In genomic region chr10:23271050-23271621, GRCm38 (mm10) we compare ENCODE assay signal across 20 mouse cellular contexts.
DNase-seq lines count a peak whose midpoint lies in the region; ATAC-seq and TF ChIP-seq lines count a peak whose summit lies in the region.
"Had no signal": no experiment of that assay in that cellular context is flagged by ENCODE, and none has a peak within 500 bp of the region (broad histone marks: within the 10 kb centered on the region; RNA-seq: fewer than 3 reads in every experiment).

No protein-coding gene starts in this region.

- H3K4me3 ChIP-seq in hindbrain, embryonic 11.5 days (ENCODE audit: low read depth, low read length), result no peak overlapping the region
- no peak overlapping the region for H3K4me3 ChIP-seq in hindbrain, postnatal 0 days (ENCODE audit: low read length)
- H3K4me3 ChIP-seq in hindbrain, embryonic 13.5 days, result no peak overlapping the region
- H3K4me3 ChIP-seq in hindbrain, embryonic 15.5 days, result no peak overlapping the region
- H3K4me3 ChIP-seq in neural tube, embryonic 13.5 days, result no peak overlapping the region
- H3K4me3 ChIP-seq in layer of hippocampus, adult 2 months, result no peak overlapping the region
- H3K4me3 ChIP-seq: heart, adult 2 months; limb, embryonic 13.5 days; liver, embryonic 13.5 days had no signal

- DNase-seq in hindbrain, embryonic 11.5 days (ENCODE audit: low spot score), result peak; percentile 23
- no peak for DNase-seq in hindbrain, postnatal 0 days (ENCODE audit: low spot score)
- DNase-seq in layer of hippocampus, adult 2 months (ENCODE audit: low spot score in 2 of 2), result no peak
- DNase-seq in spleen, postnatal 36 days (ENCODE audit: low spot score in 2 of 2), result no peak
- DNase-seq: adrenal gland, adult 2 months; cerebellum, adult 9-10 months; gastrocnemius, postnatal 25 days; heart, adult 2 months; heart, postnatal 36 days; kidney, postnatal 4 days; liver, embryonic 13.5 days; lung, embryonic 14.5 days; lung, postnatal 36 days; right cerebral cortex, postnatal 4 days had no signal

- H3K9me3 ChIP-seq in hindbrain, embryonic 11.5 days (ENCODE audit: control insufficient read depth, low read length), result no peaks in the 10 kb centered on the region
- no peaks in the 10 kb centered on the region for H3K9me3 ChIP-seq in hindbrain, postnatal 0 days (ENCODE audit: low read length)
- H3K9me3 ChIP-seq in hindbrain, embryonic 13.5 days, result no peaks in the 10 kb centered on the region
- no peaks in the 10 kb centered on the region for H3K9me3 ChIP-seq in hindbrain, embryonic 15.5 days
- no peaks in the 10 kb centered on the region for H3K9me3 ChIP-seq in neural tube, embryonic 13.5 days
- H3K9me3 ChIP-seq: limb, embryonic 13.5 days had no signal

- H3K27ac ChIP-seq in hindbrain, embryonic 11.5 days (ENCODE audit: low read depth, low read length), result 0 out of 2 replicates have a peak overlapping the region, but pooled peaks have one; percentile 33
- no peak overlapping the region for H3K27ac ChIP-seq in hindbrain, postnatal 0 days
- no peak overlapping the region for H3K27ac ChIP-seq in hindbrain, embryonic 13.5 days
- H3K27ac ChIP-seq in hindbrain, embryonic 15.5 days (replicated peaks), result no peak overlapping the region
- no peak overlapping the region for H3K27ac ChIP-seq in neural tube, embryonic 13.5 days (replicated peaks)
- H3K27ac ChIP-seq in layer of hippocampus, adult 2 months, result no peak overlapping the region
- H3K27ac ChIP-seq: heart, adult 2 months; limb, embryonic 13.5 days; liver, embryonic 13.5 days; stomach, postnatal 0 days had no signal

- no peak overlapping the region for H3K4me2 ChIP-seq in hindbrain, embryonic 11.5 days (replicated peaks; ENCODE audit: low read depth, low read length)
- no peak overlapping the region for H3K4me2 ChIP-seq in hindbrain, postnatal 0 days (ENCODE audit: low read depth, low read length)
- H3K4me2 ChIP-seq in hindbrain, embryonic 13.5 days, result no peak overlapping the region
- no peak overlapping the region for H3K4me2 ChIP-seq in hindbrain, embryonic 15.5 days
- H3K4me2 ChIP-seq in neural tube, embryonic 13.5 days, result no peak overlapping the region
- H3K4me2 ChIP-seq: limb, embryonic 13.5 days; liver, embryonic 13.5 days; lung, embryonic 14.5 days had no signal

- TF ChIP-seq CTCF in hindbrain, postnatal 0 days (IDR thresholded peaks at IDR 0.05; ENCODE audit: low read depth), result no peak
- TF ChIP-seq CTCF in layer of hippocampus, adult 2 months (conservative IDR thresholded peaks at IDR 0.05), result no peak

- 55% methylated on average over 9 of the region's 9 CpGs for WGBS in hindbrain, embryonic 11.5 days
- WGBS in hindbrain, postnatal 0 days, result 42% methylated on average over 9 of the region's 9 CpGs
- 46% methylated on average over 9 of the region's 9 CpGs for WGBS in hindbrain, embryonic 13.5 days
- WGBS in hindbrain, embryonic 15.5 days, result 38% methylated on average over 9 of the region's 9 CpGs
- 43% methylated on average over 9 of the region's 9 CpGs for WGBS in neural tube, embryonic 13.5 days

- ATAC-seq in hindbrain, embryonic 11.5 days (ENCODE audit: low FRiP score), result peak; percentile 87
- ATAC-seq in hindbrain, postnatal 0 days, result no peak
- ATAC-seq in hindbrain, embryonic 13.5 days (ENCODE audit: low FRiP score), result peak; percentile 78
- peak; percentile 66; the same call in 1 of the 2 replicates for ATAC-seq in hindbrain, embryonic 15.5 days (ENCODE audit: low FRiP score, low read depth)
- ATAC-seq in neural tube, embryonic 13.5 days (ENCODE audit: low read depth), result peak; percentile 76
- ATAC-seq: intestine, embryonic 16.5 days had no signal

- no peaks in the 10 kb centered on the region for H3K36me3 ChIP-seq in hindbrain, embryonic 11.5 days (ENCODE audit: control insufficient read depth, insufficient read depth, low read length)
- H3K36me3 ChIP-seq in hindbrain, postnatal 0 days (ENCODE audit: insufficient read depth, low read length), result no peaks in the 10 kb centered on the region
- H3K36me3 ChIP-seq in hindbrain, embryonic 13.5 days, result no peaks in the 10 kb centered on the region
- no peaks in the 10 kb centered on the region for H3K36me3 ChIP-seq in hindbrain, embryonic 15.5 days
- no peaks in the 10 kb centered on the region for H3K36me3 ChIP-seq in neural tube, embryonic 13.5 days
- H3K36me3 ChIP-seq: limb, embryonic 13.5 days; liver, embryonic 13.5 days had no signal

- no peaks in the 10 kb centered on the region for H3K27me3 ChIP-seq in hindbrain, embryonic 11.5 days (ENCODE audit: control insufficient read depth, insufficient read depth, low read length)
- no peaks in the 10 kb centered on the region for H3K27me3 ChIP-seq in hindbrain, postnatal 0 days (ENCODE audit: insufficient read depth, low read length)
- H3K27me3 ChIP-seq in hindbrain, embryonic 13.5 days, result no peaks in the 10 kb centered on the region
- H3K27me3 ChIP-seq in hindbrain, embryonic 15.5 days, result no peaks in the 10 kb centered on the region
- H3K27me3 ChIP-seq in neural tube, embryonic 13.5 days, result no peaks in the 10 kb centered on the region
- H3K27me3 ChIP-seq: limb, embryonic 13.5 days; liver, embryonic 13.5 days had no signal

- no peak overlapping the region for H3K9ac ChIP-seq in hindbrain, embryonic 11.5 days (ENCODE audit: low read depth, low read length)
- no peak overlapping the region for H3K9ac ChIP-seq in hindbrain, postnatal 0 days (replicated peaks; ENCODE audit: low read length)
- H3K9ac ChIP-seq in hindbrain, embryonic 13.5 days, result no peak overlapping the region
- H3K9ac ChIP-seq in hindbrain, embryonic 15.5 days, result no peak overlapping the region
- H3K9ac ChIP-seq in neural tube, embryonic 13.5 days, result no peak overlapping the region
- H3K9ac ChIP-seq: limb, embryonic 13.5 days; liver, embryonic 13.5 days; lung, embryonic 14.5 days had no signal

- H3K4me1 ChIP-seq in hindbrain, embryonic 11.5 days (replicated peaks; ENCODE audit: control insufficient read depth, insufficient read depth, low read length), result no peaks in the 10 kb centered on the region
- H3K4me1 ChIP-seq in hindbrain, postnatal 0 days (ENCODE audit: insufficient read depth, low read length), result no peaks in the 10 kb centered on the region
- H3K4me1 ChIP-seq in hindbrain, embryonic 13.5 days (replicated peaks), result 0 out of 2 replicates have a peak, but pooled peaks cover 4% of the 10 kb centered on the region
- no peaks in the 10 kb centered on the region for H3K4me1 ChIP-seq in hindbrain, embryonic 15.5 days (replicated peaks)
- 0 out of 2 replicates have a peak, but pooled peaks cover 6% of the 10 kb centered on the region for H3K4me1 ChIP-seq in neural tube, embryonic 13.5 days (replicated peaks)
- H3K4me1 ChIP-seq: limb, embryonic 13.5 days; liver, embryonic 13.5 days had no signal
